Comparison of ENCODE assay signal across 9 mouse cellular contexts in the genomic region with DNA sequence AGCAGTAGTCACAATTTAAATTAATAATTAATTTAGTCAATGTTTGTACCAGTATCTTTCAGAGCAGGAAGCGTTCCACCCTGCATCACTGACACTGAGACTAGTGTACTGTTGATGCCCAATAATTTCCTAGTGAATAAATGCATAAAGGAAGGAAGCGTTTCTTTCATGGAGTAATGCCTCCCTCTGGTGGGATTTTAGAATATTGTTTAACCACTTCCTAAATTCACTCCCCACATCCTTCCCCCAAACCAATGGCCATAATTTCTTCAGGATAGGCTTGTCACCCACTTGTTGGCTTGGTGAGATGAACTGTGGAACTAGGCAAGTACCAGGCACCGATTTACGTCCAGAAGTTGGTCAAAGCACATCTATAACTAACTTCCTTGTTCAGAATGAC. TPM values are rescaled to one million over a fixed set of nuclear protein-coding genes. Genes with fewer than 3 reads are reported as not detected.
A peak's percentile ranks its signal among the peaks of the same experiment; 100 is the strongest.
DNase-seq lines count a peak whose midpoint lies in the region; ATAC-seq and TF ChIP-seq lines count a peak whose summit lies in the region.
"Had no signal": no experiment of that assay in that cellular context is flagged by ENCODE, and none has a peak within 500 bp of the region (broad histone marks: within the 10 kb centered on the region; RNA-seq: fewer than 3 reads in every experiment).

No protein-coding gene starts in this region.

- H3K27me3 ChIP-seq in hindbrain, postnatal 0 days (ENCODE audit: insufficient read depth, low read length), result no peaks in the 10 kb centered on the region
- no peaks in the 10 kb centered on the region for H3K27me3 ChIP-seq in liver, embryonic 11.5 days (replicated peaks; ENCODE audit: control insufficient read depth, insufficient read depth, low read length)

- TF ChIP-seq CTCF in bone marrow macrophage, adult 2 months (IDR thresholded peaks at IDR 0.05; ENCODE audit: low read depth, low read length), result no peak
- no peak for TF ChIP-seq CTCF in embryonic fibroblast, embryonic 13.5 days (IDR thresholded peaks at IDR 0.05; ENCODE audit: borderline replicate concordance, insufficient read depth, low read length)
- TF ChIP-seq CTCF in hindbrain, postnatal 0 days (IDR thresholded peaks at IDR 0.05; ENCODE audit: low read depth), result peak; percentile 74

- no peak overlapping the region for H3K4me3 ChIP-seq in bone marrow macrophage, adult 2 months (ENCODE audit: insufficient read depth, low read length)
- H3K4me3 ChIP-seq in embryonic fibroblast, embryonic 13.5 days (ENCODE audit: insufficient read depth, low read length), result no peak overlapping the region
- no peak overlapping the region for H3K4me3 ChIP-seq in hindbrain, postnatal 0 days (ENCODE audit: low read length)
- H3K4me3 ChIP-seq in liver, embryonic 11.5 days (ENCODE audit: low read depth, low read length), result no peak overlapping the region; the same call in 1 of the 2 replicates

- peak; percentile 10 to 26 for DNase-seq in right cerebral cortex, adult 2 months (ENCODE audit: low spot score in 2 of 2)
- DNase-seq in right cerebral cortex, postnatal 36 days (ENCODE audit: low spot score in 2 of 2), result no peak
- peak; percentile 82 for DNase-seq in hindbrain, postnatal 0 days (ENCODE audit: low spot score)
- DNase-seq in liver, embryonic 11.5 days (ENCODE audit: low spot score), result no peak
- DNase-seq in naive thymus-derived CD4-positive, alpha-beta T cell, adult 2 months (ENCODE audit: low read depth), result peak; percentile 71
- no peak for DNase-seq in testis, postnatal 10 days (ENCODE audit: low spot score)

- H3K4me1 ChIP-seq in bone marrow macrophage, adult 2 months (ENCODE audit: control insufficient read depth, insufficient read depth, low read length), result peaks cover 8% of the 10 kb centered on the region; the same call in 1 of the 2 replicates
- peaks cover 2% of the 10 kb centered on the region; the same call in 1 of the 2 replicates for H3K4me1 ChIP-seq in embryonic fibroblast, embryonic 13.5 days (ENCODE audit: control insufficient read depth, insufficient read depth, low read length)
- H3K4me1 ChIP-seq in hindbrain, postnatal 0 days (ENCODE audit: insufficient read depth, low read length), result no peaks in the 10 kb centered on the region
- no peaks in the 10 kb centered on the region; the same call in none of the 2 replicates for H3K4me1 ChIP-seq in liver, embryonic 11.5 days (replicated peaks; ENCODE audit: control insufficient read depth, insufficient read depth, low read length)

- WGBS in hindbrain, postnatal 0 days, result 55% methylated on average over 4 of the region's 4 CpGs
- 50% methylated on average over 4 of the region's 4 CpGs for WGBS in liver, embryonic 11.5 days

- H3K36me3 ChIP-seq in hindbrain, postnatal 0 days (ENCODE audit: insufficient read depth, low read length), result no peaks in the 10 kb centered on the region
- H3K36me3 ChIP-seq in liver, embryonic 11.5 days (ENCODE audit: control insufficient read depth, insufficient read depth, low read length), result peaks cover 9% of the 10 kb centered on the region; the same call in 1 of the 2 replicates

- peak overlapping the region; percentile 7 for H3K27ac ChIP-seq in bone marrow macrophage, adult 2 months (ENCODE audit: insufficient read depth, low read depth, low read length)
- 0 out of 2 replicates have a peak overlapping the region, but pooled peaks have one; percentile 1 for H3K27ac ChIP-seq in embryonic fibroblast, embryonic 13.5 days (ENCODE audit: insufficient read depth, low read length)
- H3K27ac ChIP-seq in hindbrain, postnatal 0 days, result no peak overlapping the region
- H3K27ac ChIP-seq in liver, embryonic 11.5 days (ENCODE audit: low read depth, low read length), result no peak overlapping the region

- no peak overlapping the region for H3K9ac ChIP-seq in hindbrain, postnatal 0 days (replicated peaks; ENCODE audit: low read length)
- H3K9ac ChIP-seq in liver, embryonic 11.5 days (ENCODE audit: low read depth, low read length), result no peak overlapping the region

- no peak for TF ChIP-seq POLR2A in bone marrow macrophage, adult 2 months (IDR thresholded peaks at IDR 0.05; ENCODE audit: borderline replicate concordance, low read depth, low read length)
- no peak for TF ChIP-seq POLR2A in embryonic fibroblast, embryonic 13.5 days (IDR thresholded peaks at IDR 0.05; ENCODE audit: low read depth, low read length)

- no peaks in the 10 kb centered on the region for H3K9me3 ChIP-seq in hindbrain, postnatal 0 days (ENCODE audit: low read length)
- H3K9me3 ChIP-seq in liver, embryonic 11.5 days (ENCODE audit: control insufficient read depth, low read length), result no peaks in the 10 kb centered on the region

- ATAC-seq in hindbrain, postnatal 0 days, result peak; percentile 63
- ATAC-seq in liver, embryonic 11.5 days (replicated peaks; ENCODE audit: low FRiP score), result no peak; the same call in 1 of the 2 replicates

- H3K4me2 ChIP-seq in hindbrain, postnatal 0 days (ENCODE audit: low read depth, low read length), result no peak overlapping the region
- peak overlapping the region; percentile 82; the same call in 1 of the 2 replicates for H3K4me2 ChIP-seq in liver, embryonic 11.5 days

RNA-seq across cellular contexts. Expression of gene Polq, which starts 1.2 kb away (rescaled TPM):
- polyA plus RNA-seq in bone marrow macrophage, adult 2 months (2012; ENCODE audit: insufficient read depth, insufficient read length, missing spikeins), result 4.9 and 8.2 TPM in 2 replicates
- polyA plus RNA-seq in embryonic fibroblast, embryonic 13.5 days (2011; ENCODE audit: insufficient read length, low read depth, missing spikeins), result 5.6 and 5.7 TPM in 2 replicates
- total RNA-seq in hindbrain, postnatal 0 days (2014; rRNA removed), result 1.6 and 3.7 TPM in 2 replicates
- polyA plus RNA-seq in hindbrain, postnatal 0 days (2015; fragmentation: Nextera tagmentation; extraction: Ambion mirVana), result 2.2 TPM in 2 replicates
- 18.9 and 21.6 TPM in 2 replicates for polyA plus RNA-seq in liver, embryonic 11.5 days (2014; fragmentation: Nextera tagmentation; extraction: Ambion mirVana)

RNA-seq across cellular contexts. Expression of gene Fbxo40, which starts 20.1 kb away (rescaled TPM):
- 0.19 TPM in 1 of 2 replicates, not detected in the other for polyA plus RNA-seq in bone marrow macrophage, adult 2 months (2012; ENCODE audit: insufficient read depth, insufficient read length, missing spikeins)
- not detected in 2 replicates for polyA plus RNA-seq in embryonic fibroblast, embryonic 13.5 days (2011; ENCODE audit: insufficient read length, low read depth, missing spikeins)
- total RNA-seq in hindbrain, postnatal 0 days (2014; rRNA removed), result 0.05 and 0.25 TPM in 2 replicates
- polyA plus RNA-seq in hindbrain, postnatal 0 days (2015; fragmentation: Nextera tagmentation; extraction: Ambion mirVana), result 0.30 and 0.39 TPM in 2 replicates
- 0.04 TPM in 1 of 2 replicates, not detected in the other for polyA plus RNA-seq in liver, embryonic 11.5 days (2014; fragmentation: Nextera tagmentation; extraction: Ambion mirVana)
- total RNA-seq: layer of hippocampus, postnatal 25 days had no signal

Comparison
In these comparisons a context has a peak if more than half of its experiments do, and no peak if none do; other contexts are left out.
1. DNase-seq: peak in right cerebral cortex, adult 2 months (2 of 2), hindbrain, postnatal 0 days (single experiment) and naive thymus-derived CD4-positive, alpha-beta T cell, adult 2 months (single experiment); none in right cerebral cortex, postnatal 36 days (0 of 2), liver, embryonic 11.5 days (single experiment) and testis, postnatal 10 days (single experiment).
2. H3K27ac ChIP-seq: peak in bone marrow macrophage, adult 2 months (single experiment) and embryonic fibroblast, embryonic 13.5 days (single experiment); none in hindbrain, postnatal 0 days (single experiment) and liver, embryonic 11.5 days (single experiment).